Mouse (Mus musculus): ENCODE data around the gene Tmem176b. TPM values are rescaled to one million over a fixed set of nuclear protein-coding genes. Genes with fewer than 3 reads are reported as not detected.

Tmem176b gene
- total and polyA plus RNA-seq, 2 experiments, result 92.9 to 394 TPM

- H3K4me1 ChIP-seq (ENCODE audit: control insufficient read depth, insufficient read depth, low read length), result peaks cover 4% of the 10 kb centered on the region; the same call in 1 of the 2 replicates
- H3K4me3 ChIP-seq (ENCODE audit: insufficient read depth, low read depth, low read length), result no peak overlapping the region
- H3K27me3 ChIP-seq (ENCODE audit: control insufficient read depth, insufficient read depth, low read length), result no peaks in the 10 kb centered on the region
- no peaks in the 10 kb centered on the region for H3K79me2 ChIP-seq (ENCODE audit: control insufficient read depth, insufficient read depth, low read length)
- TF ChIP-seq CTCF (IDR thresholded peaks at IDR 0.05; ENCODE audit: low read depth, low read length) (no peak), POLR2A (IDR thresholded peaks at IDR 0.05; ENCODE audit: extremely low read depth, insufficient read depth, low read length) (no peak)
- DNase-seq (ENCODE audit: extremely low read depth, low read depth, low spot score), result no peak
- no peaks in the 10 kb centered on the region for H3K36me3 ChIP-seq (ENCODE audit: control insufficient read depth, insufficient read depth, low read length)
- H3K27ac ChIP-seq (replicated peaks; ENCODE audit: insufficient read depth, low read depth, low read length), result no peak overlapping the region
- WGBS, result 83% methylated on average over 4 of the region's 4 CpGs
- H3K9ac ChIP-seq (ENCODE audit: low read depth, low read length), result no peak overlapping the region
These were observed 21.5 kb upstream of the Tmem176b start for GRCm38 (mm10) chr6:48862816-48863215.

- no peaks in the 10 kb centered on the region for H3K79me2 ChIP-seq (ENCODE audit: control insufficient read depth, insufficient read depth, low read length)
- WGBS, result 85% methylated on average over 12 of the region's 12 CpGs
- no peak overlapping the region for H3K9ac ChIP-seq (ENCODE audit: low read depth, low read length)
- no peaks in the 10 kb centered on the region for H3K27me3 ChIP-seq (ENCODE audit: control insufficient read depth, insufficient read depth, low read length)
- TF ChIP-seq CTCF (IDR thresholded peaks at IDR 0.05; ENCODE audit: low read depth, low read length), result no peak
- no peak for TF ChIP-seq POLR2A (IDR thresholded peaks at IDR 0.05; ENCODE audit: extremely low read depth, insufficient read depth, low read length)
- H3K27ac ChIP-seq (replicated peaks; ENCODE audit: insufficient read depth, low read depth, low read length), result no peak overlapping the region
- peaks cover 4% of the 10 kb centered on the region for H3K4me1 ChIP-seq (ENCODE audit: control insufficient read depth, insufficient read depth, low read length)
- no peak for DNase-seq (ENCODE audit: extremely low read depth, low read depth, low spot score)
- no peak overlapping the region for H3K4me3 ChIP-seq (ENCODE audit: insufficient read depth, low read depth, low read length)
- H3K36me3 ChIP-seq (ENCODE audit: control insufficient read depth, insufficient read depth, low read length), result no peaks in the 10 kb centered on the region
These were observed 20.5 kb upstream of the Tmem176b start for GRCm38 (mm10) chr6:48861616-48862280.

- no peaks in the 10 kb centered on the region for H3K36me3 ChIP-seq (ENCODE audit: control insufficient read depth, insufficient read depth, low read length)
- H3K9ac ChIP-seq (ENCODE audit: low read depth, low read length), result no peak overlapping the region
- no peaks in the 10 kb centered on the region for H3K79me2 ChIP-seq (ENCODE audit: control insufficient read depth, insufficient read depth, low read length)
- H3K27ac ChIP-seq (replicated peaks; ENCODE audit: insufficient read depth, low read depth, low read length), result no peak overlapping the region
- 89% methylated on average over 1 of the region's 1 CpGs for WGBS
- no peak overlapping the region for H3K4me3 ChIP-seq (ENCODE audit: insufficient read depth, low read depth, low read length)
- TF ChIP-seq CTCF (IDR thresholded peaks at IDR 0.05; ENCODE audit: low read depth, low read length), result no peak
- no peak for TF ChIP-seq POLR2A (IDR thresholded peaks at IDR 0.05; ENCODE audit: extremely low read depth, insufficient read depth, low read length)
- DNase-seq (ENCODE audit: extremely low read depth, low read depth, low spot score), result no peak
- peaks cover 4% of the 10 kb centered on the region for H3K4me1 ChIP-seq (ENCODE audit: control insufficient read depth, insufficient read depth, low read length)
- H3K27me3 ChIP-seq (ENCODE audit: control insufficient read depth, insufficient read depth, low read length), result no peaks in the 10 kb centered on the region
These were observed 19.6 kb upstream of the Tmem176b start for GRCm38 (mm10) chr6:48860851-48861250.

- H3K4me1 ChIP-seq (ENCODE audit: control insufficient read depth, insufficient read depth, low read length), result peaks cover 4% of the 10 kb centered on the region
- no peaks in the 10 kb centered on the region for H3K27me3 ChIP-seq (ENCODE audit: control insufficient read depth, insufficient read depth, low read length)
- no peaks in the 10 kb centered on the region for H3K36me3 ChIP-seq (ENCODE audit: control insufficient read depth, insufficient read depth, low read length)
- H3K27ac ChIP-seq (replicated peaks; ENCODE audit: insufficient read depth, low read depth, low read length), result no peak overlapping the region
- H3K9ac ChIP-seq (ENCODE audit: low read depth, low read length), result no peak overlapping the region
- H3K4me3 ChIP-seq (ENCODE audit: insufficient read depth, low read depth, low read length), result no peak overlapping the region
- DNase-seq (ENCODE audit: extremely low read depth, low read depth, low spot score), result peak; percentile 66
- peak; percentile 73 for TF ChIP-seq CTCF (IDR thresholded peaks at IDR 0.05; ENCODE audit: low read depth, low read length)
- TF ChIP-seq POLR2A (IDR thresholded peaks at IDR 0.05; ENCODE audit: extremely low read depth, insufficient read depth, low read length), result no peak
- whole genome bisulfite sequencing, result 15% methylated on average over 23 of the region's 23 CpGs
- no peaks in the 10 kb centered on the region for H3K79me2 ChIP-seq (ENCODE audit: control insufficient read depth, insufficient read depth, low read length)
These were observed 19.0 kb upstream of the Tmem176b start for GRCm38 (mm10) chr6:48860130-48860815.

- H3K36me3 ChIP-seq (ENCODE audit: control insufficient read depth, insufficient read depth, low read length), result no peaks in the 10 kb centered on the region
- TF ChIP-seq POLR2A (IDR thresholded peaks at IDR 0.05; ENCODE audit: extremely low read depth, insufficient read depth, low read length), result no peak
- DNase-seq (ENCODE audit: extremely low read depth, low read depth, low spot score), result peak; percentile 62
- H3K4me1 ChIP-seq (ENCODE audit: control insufficient read depth, insufficient read depth, low read length), result no peaks in the 10 kb centered on the region; the same call in 1 of the 2 replicates
- 17% methylated on average over 8 of the region's 8 CpGs for WGBS
- H3K27ac ChIP-seq (replicated peaks; ENCODE audit: insufficient read depth, low read depth, low read length), result no peak overlapping the region
- H3K27me3 ChIP-seq (ENCODE audit: control insufficient read depth, insufficient read depth, low read length), result no peaks in the 10 kb centered on the region
- no peak overlapping the region for H3K9ac ChIP-seq (ENCODE audit: low read depth, low read length)
- no peaks in the 10 kb centered on the region for H3K79me2 ChIP-seq (ENCODE audit: control insufficient read depth, insufficient read depth, low read length)
- no peak overlapping the region for H3K4me3 ChIP-seq (ENCODE audit: insufficient read depth, low read depth, low read length)
These were observed 16.5 kb upstream of the Tmem176b start for GRCm38 (mm10) chr6:48857613-48858302.
